8 mouse cellular contexts compared by ENCODE assay signal in genomic region chr11:117348429-117349103, GRCm38 (mm10).
DNase-seq lines count a peak whose midpoint lies in the region; ATAC-seq lines count a peak whose summit lies in the region.

No protein-coding gene starts in this region.

- H3K36me3 ChIP-seq in heart, embryonic 13.5 days, result peaks cover 24% of the 10 kb centered on the region

- no peak for ATAC-seq in heart, embryonic 13.5 days (ENCODE audit: extremely low read depth, insufficient number of reproducible peaks, low FRiP score, low TSS enrichment)
- ATAC-seq in granulocyte monocyte progenitor cell, adult 5-6 weeks (replicated peaks; ENCODE audit: poor library complexity, severe bottlenecking), result peak; percentile 36
- 0 out of 2 replicates have a peak, but pooled peaks have one; percentile 34 for ATAC-seq in megakaryocyte, adult 5-6 weeks (ENCODE audit: poor library complexity, severe bottlenecking)

- DNase-seq in heart, adult 9 months (ENCODE audit: low spot score in 2 of 2), result no peak
- peak; percentile 42 for DNase-seq in NIH3T3 (ENCODE audit: low read depth)
- no peak for DNase-seq in thymus, postnatal 14 days
- DNase-seq in cerebellum, postnatal 25 days, result no peak
- DNase-seq in thymus, postnatal 10 days (ENCODE audit: low spot score in 2 of 2), result no peak

- H3K4me3 ChIP-seq in heart, embryonic 13.5 days, result no peak overlapping the region

- H3K27ac ChIP-seq in heart, embryonic 13.5 days (replicated peaks), result peak overlapping the region; percentile 58; the same call in 1 of the 2 replicates

- no peak overlapping the region for H3K4me2 ChIP-seq in heart, embryonic 13.5 days

- H3K9ac ChIP-seq in heart, embryonic 13.5 days, result peak overlapping the region; percentile 33; the same call in 1 of the 2 replicates

- H3K4me1 ChIP-seq in heart, embryonic 13.5 days, result peaks cover 74% of the 10 kb centered on the region

- H3K9me3 ChIP-seq in heart, embryonic 13.5 days, result no peaks in the 10 kb centered on the region

- no peaks in the 10 kb centered on the region for H3K27me3 ChIP-seq in heart, embryonic 13.5 days (replicated peaks)

- 40% methylated on average over 10 of the region's 10 CpGs for WGBS in heart, embryonic 13.5 days
